Mouse (Mus musculus): ENCODE results near the gene Zfp800. TPM values are rescaled to one million over a fixed set of nuclear protein-coding genes. Genes with fewer than 3 reads are reported as not detected.

Gene Zfp800
- polyA plus RNA-seq, 1 experiment from 2014 or later, result 19.6 TPM

GRCm38 (mm10) chr6:28218386-28218785 is 179.4 kb downstream of the Zfp800 start:
- Histone ChIP-seq H3K9ac (ENCODE audit: low read length) (no peak overlapping the region), H3K27me3 (replicated peaks; ENCODE audit: control insufficient read depth, insufficient read depth, low read length) (no peaks in the 10 kb centered on the region), H3K27ac (ENCODE audit: low read depth, low read length) (no peak overlapping the region), H3K4me2 (ENCODE audit: low read length) (no peak overlapping the region), H3K36me3 (ENCODE audit: control insufficient read depth, insufficient read depth, low read length) (no peaks in the 10 kb centered on the region), H3K4me3 (ENCODE audit: low read depth, low read length) (no peak overlapping the region), H3K9me3 (replicated peaks; ENCODE audit: control insufficient read depth, low read length) (no peaks in the 10 kb centered on the region), H3K4me1 (ENCODE audit: control insufficient read depth, insufficient read depth, low read length) (no peaks in the 10 kb centered on the region)
- ATAC-seq, result no peak
- WGBS, result 90% methylated on average over 8 of the region's 8 CpGs
- DNase-seq (ENCODE audit: low spot score), result no peak

GRCm38 (mm10) chr6:28215268-28215954 is 182.4 kb downstream of the Zfp800 start:
- Histone ChIP-seq H3K36me3 (ENCODE audit: control insufficient read depth, insufficient read depth, low read length) (no peaks in the 10 kb centered on the region), H3K27ac (ENCODE audit: low read depth, low read length) (peak overlapping the region; percentile 60), H3K4me1 (ENCODE audit: control insufficient read depth, insufficient read depth, low read length) (no peaks in the 10 kb centered on the region), H3K9ac (ENCODE audit: low read length) (peak overlapping the region; percentile 84), H3K27me3 (replicated peaks; ENCODE audit: control insufficient read depth, insufficient read depth, low read length) (no peaks in the 10 kb centered on the region), H3K4me3 (ENCODE audit: low read depth, low read length) (peak overlapping the region; percentile 56), H3K4me2 (ENCODE audit: low read length) (peak overlapping the region; percentile 69), H3K9me3 (replicated peaks; ENCODE audit: control insufficient read depth, low read length) (no peaks in the 10 kb centered on the region)
- ATAC-seq, result peak; percentile 95
- under 1% methylated on average over 74 of the region's 87 CpGs for WGBS
- peak; percentile 84 for DNase-seq (ENCODE audit: low spot score)

- Histone ChIP-seq H3K4me1 (ENCODE audit: control insufficient read depth, insufficient read depth, low read length) (no peaks in the 10 kb centered on the region), H3K27ac (ENCODE audit: low read depth, low read length) (peak overlapping the region; percentile 60; the same call in 1 of the 2 replicates), H3K27me3 (replicated peaks; ENCODE audit: control insufficient read depth, insufficient read depth, low read length) (no peaks in the 10 kb centered on the region), H3K4me3 (ENCODE audit: low read depth, low read length) (peak overlapping the region; percentile 56), H3K9me3 (replicated peaks; ENCODE audit: control insufficient read depth, low read length) (no peaks in the 10 kb centered on the region), H3K36me3 (ENCODE audit: control insufficient read depth, insufficient read depth, low read length) (no peaks in the 10 kb centered on the region), H3K9ac (ENCODE audit: low read length) (peak overlapping the region; percentile 84), H3K4me2 (ENCODE audit: low read length) (peak overlapping the region; percentile 69)
- peak; percentile 47 for ATAC-seq
- 39% methylated on average over 13 of the region's 13 CpGs for WGBS
- no peak for DNase-seq (ENCODE audit: low spot score)
Observed at GRCm38 (mm10) chr6:28214658-28215267, 183.0 kb downstream of the Zfp800 start.

GRCm38 (mm10) chr6:28203454-28203853 is 194.4 kb downstream of the Zfp800 start:
- peak; percentile 23; the same call in 1 of the 2 replicates for ATAC-seq
- H3K4me1 ChIP-seq (ENCODE audit: control insufficient read depth, insufficient read depth, low read length), result no peaks in the 10 kb centered on the region
- DNase-seq (ENCODE audit: low spot score), result peak; percentile 44
- no peak overlapping the region for H3K27ac ChIP-seq (ENCODE audit: low read depth, low read length)
- no peaks in the 10 kb centered on the region for H3K27me3 ChIP-seq (replicated peaks; ENCODE audit: control insufficient read depth, insufficient read depth, low read length)
- H3K4me2 ChIP-seq (ENCODE audit: low read length), result no peak overlapping the region
- H3K9me3 ChIP-seq (replicated peaks; ENCODE audit: control insufficient read depth, low read length), result no peaks in the 10 kb centered on the region
- no peaks in the 10 kb centered on the region for H3K36me3 ChIP-seq (ENCODE audit: control insufficient read depth, insufficient read depth, low read length)
- 31% methylated on average over 4 of the region's 4 CpGs for WGBS
- H3K4me3 ChIP-seq (ENCODE audit: low read depth, low read length), result no peak overlapping the region
- H3K9ac ChIP-seq (ENCODE audit: low read length), result no peak overlapping the region

- Histone ChIP-seq H3K27ac (ENCODE audit: low read depth, low read length) (no peak overlapping the region), H3K4me1 (ENCODE audit: control insufficient read depth, insufficient read depth, low read length) (no peaks in the 10 kb centered on the region), H3K9ac (ENCODE audit: low read length) (no peak overlapping the region), H3K9me3 (replicated peaks; ENCODE audit: control insufficient read depth, low read length) (no peaks in the 10 kb centered on the region), H3K4me2 (ENCODE audit: low read length) (no peak overlapping the region), H3K27me3 (replicated peaks; ENCODE audit: control insufficient read depth, insufficient read depth, low read length) (no peaks in the 10 kb centered on the region), H3K4me3 (ENCODE audit: low read depth, low read length) (no peak overlapping the region), H3K36me3 (ENCODE audit: control insufficient read depth, insufficient read depth, low read length) (no peaks in the 10 kb centered on the region)
- no peak for DNase-seq (ENCODE audit: low spot score)
- 42% methylated on average over 6 of the region's 6 CpGs for WGBS
- ATAC-seq, result no peak; the same call in 1 of the 2 replicates
Observed at GRCm38 (mm10) chr6:28202833-28203232, 195.0 kb downstream of the Zfp800 start.

- Histone ChIP-seq H3K27me3 (replicated peaks; ENCODE audit: control insufficient read depth, insufficient read depth, low read length) (no peaks in the 10 kb centered on the region), H3K4me3 (ENCODE audit: low read depth, low read length) (no peak overlapping the region), H3K9me3 (replicated peaks; ENCODE audit: control insufficient read depth, low read length) (no peaks in the 10 kb centered on the region), H3K36me3 (ENCODE audit: control insufficient read depth, insufficient read depth, low read length) (no peaks in the 10 kb centered on the region), H3K9ac (ENCODE audit: low read length) (no peak overlapping the region), H3K27ac (ENCODE audit: low read depth, low read length) (no peak overlapping the region), H3K4me2 (ENCODE audit: low read length) (no peak overlapping the region), H3K4me1 (ENCODE audit: control insufficient read depth, insufficient read depth, low read length) (no peaks in the 10 kb centered on the region)
- 61% methylated on average over 2 of the region's 2 CpGs for WGBS
- DNase-seq (ENCODE audit: low spot score) (no peak), ATAC-seq (no peak)
Observed at GRCm38 (mm10) chr6:28193901-28194300, 203.9 kb downstream of the Zfp800 start.

- Histone ChIP-seq H3K4me3 (ENCODE audit: low read depth, low read length) (no peak overlapping the region), H3K36me3 (ENCODE audit: control insufficient read depth, insufficient read depth, low read length) (no peaks in the 10 kb centered on the region), H3K9ac (ENCODE audit: low read length) (no peak overlapping the region), H3K9me3 (replicated peaks; ENCODE audit: control insufficient read depth, low read length) (no peaks in the 10 kb centered on the region), H3K4me2 (ENCODE audit: low read length) (no peak overlapping the region), H3K27me3 (replicated peaks; ENCODE audit: control insufficient read depth, insufficient read depth, low read length) (no peaks in the 10 kb centered on the region), H3K27ac (ENCODE audit: low read depth, low read length) (no peak overlapping the region), H3K4me1 (ENCODE audit: control insufficient read depth, insufficient read depth, low read length) (no peaks in the 10 kb centered on the region)
- no peak for DNase-seq (ENCODE audit: low spot score)
- WGBS, result 91% methylated on average over 2 of the region's 2 CpGs
- ATAC-seq, result no peak
Observed at GRCm38 (mm10) chr6:28191935-28192334, 205.9 kb downstream of the Zfp800 start.
